Mouse (Mus musculus) midbrain, embryonic 16.5 days (tissue): ENCODE results near the gene Ptprg. TPM values are rescaled to one million over a fixed set of nuclear protein-coding genes. Genes with fewer than 3 reads are reported as not detected.
A peak's percentile ranks its signal among the peaks of the same experiment; 100 is the strongest.

Experiments
- ATAC-seq: fragments of 200-750 bp; cut with Nextera tagmentation; 2 replicates; pipeline ENCODE4 v1.8.0; 2017; ENCODE audit warnings: moderate TSS enrichment
- H3K27ac ChIP-seq: fragments of 300-500 bp; sonication (generic); 2 replicates; pipeline ENCODE4 v1.5.1; 2014; ENCODE audit warnings: mild to moderate bottlenecking, low read length, mixed read lengths
- H3K27me3 ChIP-seq: fragments of 300-500 bp; sonication (generic); 2 replicates; pipeline ENCODE4 v1.6.1; 2014; ENCODE audit warnings: low read depth, low read length, mixed read lengths; ENCODE audit not compliant: control insufficient read depth, insufficient read depth
- H3K36me3 ChIP-seq: fragments of 300-500 bp; sonication (generic); 2 replicates; pipeline ENCODE4 v1.6.1; 2014; ENCODE audit warnings: mild to moderate bottlenecking, low read length, moderate library complexity, mixed read lengths; ENCODE audit not compliant: control insufficient read depth, insufficient read depth
- H3K4me1 ChIP-seq: fragments of 300-500 bp; sonication (generic); 2 replicates; pipeline ENCODE4 v1.6.1; 2014; ENCODE audit warnings: mild to moderate bottlenecking, low read length, mixed read lengths; ENCODE audit not compliant: control insufficient read depth, insufficient read depth
- H3K4me2 ChIP-seq: fragments of 300-500 bp; sonication (generic); 2 replicates; pipeline ENCODE4 v1.6.1; 2014; ENCODE audit warnings: mild to moderate bottlenecking, low read length, mixed read lengths
- H3K4me3 ChIP-seq: fragments of 300-500 bp; sonication (generic); 2 replicates; pipeline ENCODE4 v1.5.1; 2014; ENCODE audit warnings: low read depth, mild to moderate bottlenecking, low read length, moderate library complexity, mixed read lengths
- H3K9ac ChIP-seq: fragments of 300-500 bp; sonication (generic); 2 replicates; pipeline ENCODE4 v1.6.1; 2014; ENCODE audit warnings: low read depth, low read length, mixed read lengths
- H3K9me3 ChIP-seq: fragments of 300-500 bp; sonication (generic); replicated peaks from 2 replicates; pipeline ENCODE4 v1.6.1; 2014; ENCODE audit warnings: mild to moderate bottlenecking, low read length, mixed read lengths; ENCODE audit not compliant: control insufficient read depth, poor library complexity, severe bottlenecking
- WGBS: fragments of 180-500 bp; shearing (Covaris S2); extraction: QIAGEN DNeasy Blood & Tissue Kit; methylation state at CpG from one replicate; pipeline ENCODE4 v1.1.7; 2014; 5-methylcytosine and 5-hydroxymethylcytosine counted together
- polyA plus RNA-seq: library from polyadenylated mRNA; unstranded; fragments of >200 nt; fragmentation: Nextera tagmentation; extraction: Ambion mirVana; gene quantifications from 2 replicates; pipeline ENCODE4 v1.2.1, GENCODE M21; 2015

The Ptprg gene
- polyA plus RNA-seq, 1 experiment from 2014 or later: 37.6 TPM

DNA sequence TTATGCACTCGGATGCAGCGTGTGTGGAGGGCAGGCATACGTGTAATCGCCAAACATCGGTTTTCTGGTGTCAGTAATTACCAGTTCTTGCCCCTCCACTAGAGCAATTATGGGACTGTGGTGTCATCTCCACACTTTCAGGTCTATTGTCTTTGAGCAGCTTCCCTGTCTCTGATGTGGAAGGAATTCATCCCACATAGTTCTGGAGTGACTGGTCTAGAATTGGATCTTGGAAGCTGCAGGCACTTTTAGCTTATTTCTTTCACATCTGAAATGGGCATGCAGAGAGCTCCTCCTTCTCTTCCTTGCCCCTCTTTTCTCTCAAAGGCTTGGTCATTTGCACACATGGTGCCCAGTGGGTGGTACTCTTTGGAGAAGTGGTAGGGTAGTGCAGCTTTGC, 363.9 kb downstream of the Ptprg start:
- Histone ChIP-seq H3K9me3 (no peaks in the 10 kb centered on the region), H3K4me3 (no peak overlapping the region), H3K36me3 (no peaks in the 10 kb centered on the region), H3K4me2 (no peak overlapping the region), H3K9ac (no peak overlapping the region), H3K27me3 (no peaks in the 10 kb centered on the region), H3K4me1 (no peaks in the 10 kb centered on the region), H3K27ac (no peak overlapping the region)
- WGBS: 88% methylated on average over 5 of the region's 5 CpGs
- no peak for ATAC-seq

DNA sequence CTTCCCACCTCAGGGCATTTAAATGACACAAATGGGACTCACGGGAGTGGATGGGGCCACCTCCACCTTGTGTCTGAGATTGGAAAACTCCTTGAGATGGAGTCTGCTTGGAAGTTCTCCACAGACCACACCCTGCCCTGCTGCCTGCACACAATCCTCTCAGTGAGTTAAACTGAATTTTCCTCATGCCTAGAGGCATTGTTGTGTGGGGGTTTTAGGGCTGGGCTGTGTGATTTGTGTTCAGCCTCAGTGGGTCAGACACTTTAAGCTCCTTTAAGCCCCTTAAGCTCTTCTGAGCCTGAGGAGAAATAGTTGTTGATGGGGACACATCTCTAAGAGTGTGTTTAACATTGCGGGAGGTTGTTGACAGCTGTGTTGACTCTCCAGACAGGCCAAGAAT, 375.2 kb downstream of the Ptprg start:
- 25% methylated on average over 2 of the region's 2 CpGs for WGBS

DNA sequence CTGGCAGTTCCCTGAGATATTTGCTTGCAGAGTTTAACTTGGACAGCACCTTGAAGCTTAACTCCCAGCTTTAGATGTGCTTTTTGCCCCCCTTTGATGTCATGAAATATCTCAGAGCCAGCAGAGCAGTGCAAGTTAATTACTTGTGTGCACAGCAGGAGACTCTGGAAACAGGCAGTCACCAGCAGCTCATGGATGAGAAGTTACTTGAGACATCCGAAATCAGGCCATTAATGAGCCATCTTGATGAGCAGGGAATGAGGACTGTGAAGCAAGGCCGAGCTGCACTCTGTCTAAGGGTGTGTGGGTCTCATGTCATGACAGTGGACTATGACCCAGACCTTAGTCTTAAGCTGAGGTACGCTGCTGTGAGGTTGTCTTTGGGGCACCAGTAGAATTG, 379.2 kb downstream of the Ptprg start:
- no peaks in the 10 kb centered on the region for H3K4me1 ChIP-seq
- H3K27ac ChIP-seq: no peak overlapping the region
- no peaks in the 10 kb centered on the region for H3K9me3 ChIP-seq
- no peaks in the 10 kb centered on the region for H3K27me3 ChIP-seq
- H3K36me3 ChIP-seq: no peaks in the 10 kb centered on the region
- no peak overlapping the region for H3K4me2 ChIP-seq
- ATAC-seq: no peak
- H3K4me3 ChIP-seq: no peak overlapping the region
- 45% methylated on average over 3 of the region's 3 CpGs for WGBS
- no peak overlapping the region for H3K9ac ChIP-seq

More for the DNA sequence above, 375.2 kb downstream of the Ptprg start:
- H3K9ac ChIP-seq: no peak overlapping the region
- no peaks in the 10 kb centered on the region for H3K36me3 ChIP-seq
- no peaks in the 10 kb centered on the region for H3K4me1 ChIP-seq
- no peaks in the 10 kb centered on the region for H3K9me3 ChIP-seq
- no peak overlapping the region for H3K27ac ChIP-seq
- ATAC-seq: peak; percentile 25; the same call in 1 of the 2 replicates
- H3K4me2 ChIP-seq: no peak overlapping the region
- no peaks in the 10 kb centered on the region for H3K27me3 ChIP-seq
- no peak overlapping the region for H3K4me3 ChIP-seq

DNA sequence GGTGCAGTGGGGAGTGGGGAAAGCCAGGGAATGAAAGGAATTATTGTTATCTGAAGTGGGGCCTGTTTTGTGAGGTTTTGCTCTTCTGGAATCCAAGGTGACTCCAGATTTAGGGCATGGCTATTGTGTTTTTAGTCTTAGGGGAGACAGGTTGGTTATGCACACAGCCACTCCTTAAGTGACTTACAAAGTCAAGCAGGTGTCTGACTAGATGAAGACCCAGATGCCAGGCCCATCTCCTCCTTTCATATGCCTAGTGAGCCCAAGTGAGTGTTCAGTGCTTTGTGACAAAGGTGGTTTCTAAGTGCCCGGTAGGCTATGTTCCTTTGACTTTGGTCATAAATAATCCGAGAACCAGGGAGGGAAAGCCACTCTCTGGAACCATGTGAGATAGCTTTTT, 381.2 kb downstream of the Ptprg start:
- H3K4me1 ChIP-seq: no peaks in the 10 kb centered on the region
- no peak overlapping the region for H3K4me2 ChIP-seq
- H3K9me3 ChIP-seq: no peaks in the 10 kb centered on the region
- no peaks in the 10 kb centered on the region for H3K36me3 ChIP-seq
- H3K9ac ChIP-seq: no peak overlapping the region
- H3K27ac ChIP-seq: no peak overlapping the region
- H3K4me3 ChIP-seq: no peak overlapping the region
- no peak for ATAC-seq
- no peaks in the 10 kb centered on the region for H3K27me3 ChIP-seq
- 92% methylated on average over 2 of the region's 2 CpGs for WGBS

DNA sequence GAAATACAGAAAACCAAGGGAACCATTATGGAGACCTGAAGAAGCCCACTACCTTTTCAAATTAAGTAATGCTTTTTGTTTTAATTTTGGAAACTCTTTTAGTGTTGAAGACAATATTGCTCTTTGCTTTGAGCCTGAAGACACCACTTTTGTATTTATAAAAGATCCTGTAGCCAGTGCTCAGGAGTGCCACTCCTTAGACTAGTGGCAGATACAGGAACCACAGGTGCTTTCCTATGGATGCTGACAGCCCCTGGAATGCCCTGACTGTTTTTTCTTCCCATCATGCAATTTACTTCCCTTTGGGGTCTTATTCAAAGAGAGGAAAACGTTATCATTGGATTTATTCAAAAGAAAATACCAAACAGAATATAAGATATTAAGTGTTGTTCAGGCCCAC, 381.9 kb downstream of the Ptprg start:
- WGBS: 38% methylated on average over 1 of the region's 1 CpGs
- no peak for ATAC-seq
- no peak overlapping the region for H3K4me2 ChIP-seq

DNA sequence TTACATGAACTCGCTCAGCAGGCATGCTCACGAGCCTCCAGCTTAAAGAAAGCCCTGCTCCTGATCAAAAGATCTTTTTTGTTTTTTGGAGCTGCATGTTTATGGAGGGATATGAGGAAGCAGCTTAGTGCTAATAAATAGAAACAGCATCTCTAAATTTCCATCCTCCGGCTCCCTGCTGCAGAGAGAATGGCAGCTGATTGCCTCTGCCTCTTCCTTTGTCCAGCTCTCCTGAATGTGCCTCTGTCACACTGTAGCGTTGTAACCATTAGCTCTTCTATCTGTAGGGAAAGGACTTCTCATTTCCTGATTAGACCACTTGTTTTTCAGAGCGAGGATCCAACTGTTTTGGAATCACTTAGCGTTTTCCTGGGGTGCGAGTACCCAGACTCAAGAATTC, 382.4 kb downstream of the Ptprg start:
- no peak for ATAC-seq

More for the DNA sequence above, 381.9 kb downstream of the Ptprg start:
- Histone ChIP-seq H3K9me3 (no peaks in the 10 kb centered on the region), H3K27ac (no peak overlapping the region), H3K4me3 (no peak overlapping the region), H3K9ac (no peak overlapping the region), H3K36me3 (no peaks in the 10 kb centered on the region), H3K27me3 (no peaks in the 10 kb centered on the region), H3K4me1 (no peaks in the 10 kb centered on the region)

DNA sequence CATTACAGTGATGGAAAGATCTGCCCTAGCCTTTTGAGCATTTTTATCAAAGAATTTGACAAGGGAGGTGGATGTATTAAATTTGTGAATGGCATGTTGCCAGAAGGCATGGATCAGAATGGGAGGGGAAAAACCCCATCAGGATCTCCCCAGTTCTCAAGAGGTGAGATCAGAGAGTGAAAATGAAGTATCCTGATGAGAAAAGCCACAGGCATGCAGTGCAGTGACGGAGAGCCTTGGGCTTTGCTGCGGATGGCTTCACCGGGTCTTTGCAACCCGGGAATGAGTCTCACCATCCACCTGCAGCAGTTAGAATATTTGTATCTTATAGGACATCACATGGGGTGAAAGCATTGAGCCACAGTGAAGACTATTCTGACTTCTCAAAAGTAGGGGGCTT, 385.6 kb downstream of the Ptprg start:
- no peaks in the 10 kb centered on the region for H3K27me3 ChIP-seq
- no peak overlapping the region for H3K9ac ChIP-seq
- H3K27ac ChIP-seq: no peak overlapping the region
- no peak for ATAC-seq
- H3K36me3 ChIP-seq: no peaks in the 10 kb centered on the region
- no peaks in the 10 kb centered on the region for H3K9me3 ChIP-seq
- H3K4me1 ChIP-seq: peaks cover 7% of the 10 kb centered on the region; the same call in 1 of the 2 replicates
- 62% methylated on average over 4 of the region's 4 CpGs for WGBS
- no peak overlapping the region for H3K4me3 ChIP-seq
- H3K4me2 ChIP-seq: no peak overlapping the region

More for the DNA sequence above, 382.4 kb downstream of the Ptprg start:
- Histone ChIP-seq H3K27ac (no peak overlapping the region), H3K4me3 (no peak overlapping the region), H3K9ac (no peak overlapping the region), H3K27me3 (no peaks in the 10 kb centered on the region), H3K4me2 (no peak overlapping the region), H3K36me3 (no peaks in the 10 kb centered on the region), H3K4me1 (no peaks in the 10 kb centered on the region), H3K9me3 (no peaks in the 10 kb centered on the region)
- WGBS: 67% methylated on average over 7 of the region's 7 CpGs

DNA sequence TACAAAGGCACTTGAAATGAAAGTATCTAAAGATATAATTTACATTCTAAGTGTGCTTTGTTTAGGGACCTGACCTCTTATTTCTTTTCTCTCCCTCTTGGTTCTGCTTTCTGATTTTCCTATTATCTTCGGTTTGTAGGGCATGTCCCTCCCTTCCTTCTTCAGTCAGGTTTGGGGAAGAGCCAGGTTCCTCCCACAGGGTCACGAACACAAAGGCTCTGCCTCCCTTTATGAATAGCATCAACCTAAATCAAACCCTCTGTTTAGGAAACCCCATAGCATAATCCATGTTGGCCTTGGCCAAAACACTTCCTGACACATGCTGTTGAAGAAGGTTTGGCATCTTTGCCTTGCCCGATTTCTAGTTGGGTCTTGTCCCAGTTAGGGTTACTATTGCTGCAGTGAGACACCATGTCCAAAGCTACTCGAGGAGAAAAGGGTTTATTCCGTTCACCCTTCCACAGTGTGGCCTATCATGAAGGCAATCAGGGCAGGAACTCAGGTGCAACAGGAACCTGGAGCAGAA, 388.7 kb downstream of the Ptprg start:
- no peak overlapping the region for H3K9ac ChIP-seq
- no peaks in the 10 kb centered on the region for H3K9me3 ChIP-seq
- no peak overlapping the region for H3K27ac ChIP-seq
- no peaks in the 10 kb centered on the region for H3K36me3 ChIP-seq
- ATAC-seq: no peak
- H3K27me3 ChIP-seq: no peaks in the 10 kb centered on the region
- whole genome bisulfite sequencing: 66% methylated on average over 5 of the region's 5 CpGs
- H3K4me2 ChIP-seq: no peak overlapping the region
- peaks cover 7% of the 10 kb centered on the region; the same call in 1 of the 2 replicates for H3K4me1 ChIP-seq
- H3K4me3 ChIP-seq: no peak overlapping the region

DNA sequence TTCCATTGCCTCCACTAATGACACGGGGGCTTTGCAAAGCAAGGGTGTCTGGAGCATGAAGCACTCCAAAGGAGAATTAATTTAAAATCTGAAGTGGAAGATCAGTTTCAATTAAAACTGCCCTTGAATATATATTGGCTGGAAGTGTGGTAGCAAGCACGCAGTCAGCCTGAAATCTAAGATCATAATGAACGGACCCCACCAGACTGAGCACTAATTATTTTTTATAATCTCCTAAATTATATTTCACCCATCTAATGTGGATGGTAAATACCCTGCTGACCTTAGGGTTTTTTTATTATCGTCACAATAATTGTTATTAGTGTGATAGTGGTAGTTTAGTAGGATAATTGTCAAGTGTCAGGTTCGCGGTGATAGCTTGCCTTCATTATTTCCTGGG, 397.0 kb downstream of the Ptprg start:
- Histone ChIP-seq H3K4me1 (no peaks in the 10 kb centered on the region), H3K4me3 (no peak overlapping the region), H3K36me3 (no peaks in the 10 kb centered on the region), H3K27ac (no peak overlapping the region), H3K4me2 (no peak overlapping the region), H3K9ac (no peak overlapping the region), H3K9me3 (no peaks in the 10 kb centered on the region), H3K27me3 (no peaks in the 10 kb centered on the region)
- ATAC-seq: no peak
- WGBS: 83% methylated on average over 6 of the region's 6 CpGs
